ENCODE assay signal across 8 mouse cellular contexts in genomic region chr14:105589261-105589660, GRCm38 (mm10).
A peak's percentile ranks its signal among the peaks of the same experiment; 100 is the strongest.
DNase-seq lines count a peak whose midpoint lies in the region; ATAC-seq lines count a peak whose summit lies in the region.

No protein-coding gene starts in this region.

- no peak overlapping the region for H3K9ac ChIP-seq in heart, embryonic 12.5 days
- H3K9ac ChIP-seq in heart, embryonic 15.5 days, result 0 out of 2 replicates have a peak overlapping the region, but pooled peaks have one; percentile 18
- no peak overlapping the region for H3K9ac ChIP-seq in limb, embryonic 15.5 days

- WGBS in heart, embryonic 12.5 days, result 60% methylated on average over 20 of the region's 20 CpGs
- 48% methylated on average over 20 of the region's 20 CpGs for WGBS in heart, embryonic 15.5 days
- WGBS in limb, embryonic 15.5 days, result 62% methylated on average over 20 of the region's 20 CpGs

- H3K4me1 ChIP-seq in heart, embryonic 12.5 days (replicated peaks), result peaks cover 12% of the 10 kb centered on the region; the same call in 1 of the 2 replicates
- H3K4me1 ChIP-seq in heart, embryonic 15.5 days (replicated peaks), result peaks cover 9% of the 10 kb centered on the region
- peaks cover 24% of the 10 kb centered on the region for H3K4me1 ChIP-seq in limb, embryonic 15.5 days

- H3K4me3 ChIP-seq in heart, embryonic 12.5 days, result peak overlapping the region; percentile 30
- peak overlapping the region; percentile 39 for H3K4me3 ChIP-seq in heart, embryonic 15.5 days
- H3K4me3 ChIP-seq in limb, embryonic 15.5 days, result peak overlapping the region; percentile 9; the same call in 1 of the 2 replicates

- no peak for DNase-seq in heart, adult 8-10 months (ENCODE audit: low spot score)
- DNase-seq in Muller cell, postnatal 12 days (ENCODE audit: inconsistent ontology term), result peak; percentile 84
- DNase-seq in cerebellum, adult 8-10 months, result no peak
- no peak for DNase-seq in cerebellum, adult 11 months
- DNase-seq in T-cell, adult 2 months (ENCODE audit: low spot score), result no peak

- no peak for ATAC-seq in heart, embryonic 12.5 days (ENCODE audit: insufficient number of reproducible peaks, low FRiP score)
- 0 out of 2 replicates have a peak, but pooled peaks have one; percentile 55 for ATAC-seq in heart, embryonic 15.5 days (replicated peaks; ENCODE audit: insufficient number of reproducible peaks, insufficient read depth, low FRiP score, low read depth)
- ATAC-seq in limb, embryonic 15.5 days (ENCODE audit: insufficient number of reproducible peaks, low FRiP score, low TSS enrichment, low read depth), result no peak

- H3K27me3 ChIP-seq in heart, embryonic 12.5 days (replicated peaks), result no peaks in the 10 kb centered on the region
- H3K27me3 ChIP-seq in heart, embryonic 15.5 days, result no peaks in the 10 kb centered on the region
- H3K27me3 ChIP-seq in limb, embryonic 15.5 days, result no peaks in the 10 kb centered on the region

- no peaks in the 10 kb centered on the region for H3K36me3 ChIP-seq in heart, embryonic 12.5 days
- no peaks in the 10 kb centered on the region for H3K36me3 ChIP-seq in heart, embryonic 15.5 days
- no peaks in the 10 kb centered on the region for H3K36me3 ChIP-seq in limb, embryonic 15.5 days

- peak overlapping the region; percentile 39 for H3K27ac ChIP-seq in heart, embryonic 12.5 days (ENCODE audit: poor library complexity, severe bottlenecking)
- H3K27ac ChIP-seq in heart, embryonic 15.5 days, result peak overlapping the region; percentile 50
- H3K27ac ChIP-seq in limb, embryonic 15.5 days, result peak overlapping the region; percentile 75

- no peaks in the 10 kb centered on the region for H3K9me3 ChIP-seq in heart, embryonic 12.5 days (replicated peaks)
- no peaks in the 10 kb centered on the region for H3K9me3 ChIP-seq in heart, embryonic 15.5 days (replicated peaks)
- no peaks in the 10 kb centered on the region for H3K9me3 ChIP-seq in limb, embryonic 15.5 days

- H3K4me2 ChIP-seq in heart, embryonic 12.5 days, result peak overlapping the region; percentile 51
- peak overlapping the region; percentile 50 for H3K4me2 ChIP-seq in heart, embryonic 15.5 days
- H3K4me2 ChIP-seq in limb, embryonic 15.5 days, result peak overlapping the region; percentile 8; the same call in 1 of the 2 replicates
